Mouse (Mus musculus) spleen, postnatal 14 days (tissue): Measurements from ENCODE around the gene Emcn.

ENCODE experiments used
- DNase-seq, 2 experiments: peaks; one replicate each; pipeline ENCODE4 v3.0.0; 2021 to 2022; ENCODE audit warnings: low spot score in 2 of 2

Gene Emcn

GRCm38 (mm10) chr3:137340938-137341337, at the start of gene Emcn:
Gene Emcn (plus strand): TSS chr3:137341067.
- no peak for DNase-seq

GRCm38 (mm10) chr3:137293174-137293591, 47.7 kb upstream of the Emcn start:
- no peak for DNase-seq

- no peak for DNase-seq
These were observed 42.6 kb upstream of the Emcn start for GRCm38 (mm10) chr3:137298230-137298629.

DNA sequence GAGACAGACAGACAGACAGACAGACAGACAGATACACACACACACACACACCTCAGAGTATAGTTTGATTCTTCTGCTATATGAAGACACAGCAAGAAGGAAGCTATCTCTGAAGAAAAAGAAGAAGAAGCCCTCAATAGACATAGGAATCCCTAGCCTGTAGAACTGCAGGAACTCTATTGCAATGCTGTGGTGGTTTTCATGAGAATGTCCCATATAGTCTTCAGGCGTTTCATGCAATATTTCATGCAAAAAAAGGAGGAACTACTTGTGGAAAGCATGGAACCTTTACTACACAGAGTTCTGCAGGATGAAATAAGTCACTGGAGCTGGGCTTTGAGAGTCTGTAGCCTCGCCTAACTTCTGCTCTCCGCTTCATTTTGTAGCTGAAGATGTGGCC, 40.7 kb upstream of the Emcn start:
- DNase-seq, result no peak

DNA sequence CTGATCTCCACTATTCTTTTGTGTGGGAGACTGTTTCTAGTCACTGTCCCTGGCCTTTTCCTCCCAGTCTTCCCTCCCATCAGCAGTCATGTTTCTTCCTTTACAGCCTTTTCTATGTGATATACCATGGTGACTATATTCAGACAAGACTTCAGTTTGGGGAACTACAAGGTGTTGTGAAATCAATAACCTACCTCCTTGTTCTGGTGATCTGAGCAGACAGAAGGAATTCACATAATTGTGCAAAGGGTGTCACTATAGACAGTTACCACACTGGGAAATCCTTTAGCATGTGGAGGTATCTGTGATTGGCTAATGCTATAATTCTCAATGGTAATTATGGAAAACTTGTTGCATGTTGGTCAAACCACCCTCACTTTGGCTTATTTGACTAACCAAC, 39.7 kb upstream of the Emcn start:
- DNase-seq, result no peak

GRCm38 (mm10) chr3:137302804-137303203, 38.1 kb upstream of the Emcn start:
- no peak for DNase-seq

DNA sequence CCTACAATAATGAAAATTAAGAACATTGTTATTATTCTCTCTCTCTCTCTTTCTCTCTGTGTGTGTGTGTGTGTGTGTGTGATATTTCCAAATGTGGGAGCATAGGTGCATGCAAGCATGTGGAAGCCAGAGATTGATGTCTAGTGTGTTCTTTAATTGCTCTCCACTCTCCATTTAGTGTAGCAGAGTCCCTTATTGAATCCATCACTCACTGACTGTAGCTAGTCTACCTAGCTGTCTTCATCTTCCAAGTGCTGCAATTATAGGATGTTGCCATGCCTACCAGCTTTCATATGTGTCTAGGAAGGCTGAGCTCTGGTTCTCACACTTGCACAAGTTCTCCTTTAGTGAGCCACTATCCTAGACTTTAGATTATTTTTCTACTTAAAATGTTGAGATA, 30.9 kb upstream of the Emcn start:
- no peak for DNase-seq

- no peak for DNase-seq
These were observed 28.3 kb upstream of the Emcn start for GRCm38 (mm10) chr3:137312540-137312939.

DNA sequence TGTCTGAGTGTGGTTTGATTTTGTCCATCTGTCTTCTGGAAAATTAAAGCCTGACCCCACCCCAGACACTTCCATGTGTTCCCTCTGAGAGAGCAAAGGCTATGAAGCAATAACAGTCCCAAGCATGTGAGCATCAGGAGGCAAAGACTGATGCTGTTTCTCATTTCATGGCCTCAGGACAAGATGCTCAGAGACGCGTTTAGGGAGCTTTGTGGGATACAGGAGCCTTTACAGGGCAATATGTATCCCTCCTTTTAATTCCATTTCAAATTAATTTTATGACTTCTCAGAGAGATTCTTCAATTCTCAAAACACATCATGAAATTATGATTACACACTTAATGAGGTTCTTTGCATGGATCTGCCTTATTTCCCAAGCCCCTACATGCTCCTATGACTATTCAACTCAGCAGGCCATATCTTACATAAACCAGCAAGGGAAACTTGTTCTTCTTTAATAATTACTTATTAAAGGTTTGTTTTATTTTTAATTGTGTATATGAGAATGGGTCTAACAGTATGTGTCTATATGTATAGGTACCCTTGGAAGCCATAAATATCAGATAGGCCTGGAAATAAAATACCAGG, 27.0 kb upstream of the Emcn start:
- DNase-seq, result no peak

GRCm38 (mm10) chr3:137318371-137318770, 22.5 kb upstream of the Emcn start:
- no peak for DNase-seq

GRCm38 (mm10) chr3:137319950-137320349, 20.9 kb upstream of the Emcn start:
- no peak for DNase-seq

DNA sequence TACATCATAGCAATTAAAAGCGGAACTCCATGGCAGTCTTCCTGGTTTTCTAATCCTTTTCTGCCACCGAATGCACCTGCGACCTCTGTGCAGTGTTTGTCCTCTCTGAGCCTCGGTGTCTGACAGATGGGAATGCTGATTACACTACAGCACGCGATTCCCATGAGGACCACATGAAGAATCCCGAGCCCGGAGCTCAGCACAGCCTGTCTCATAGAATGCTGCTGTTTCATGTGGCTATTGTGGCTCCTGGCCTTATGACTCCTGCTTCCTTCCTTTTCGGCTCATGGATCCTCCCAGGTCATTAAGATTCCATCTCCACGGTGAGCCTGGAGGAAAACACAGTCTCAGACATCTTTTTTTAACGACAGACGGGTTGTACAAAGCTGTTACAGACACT, 18.6 kb upstream of the Emcn start:
- no peak for DNase-seq

GRCm38 (mm10) chr3:137329898-137330297, 11.0 kb upstream of the Emcn start:
- no peak for DNase-seq

DNA sequence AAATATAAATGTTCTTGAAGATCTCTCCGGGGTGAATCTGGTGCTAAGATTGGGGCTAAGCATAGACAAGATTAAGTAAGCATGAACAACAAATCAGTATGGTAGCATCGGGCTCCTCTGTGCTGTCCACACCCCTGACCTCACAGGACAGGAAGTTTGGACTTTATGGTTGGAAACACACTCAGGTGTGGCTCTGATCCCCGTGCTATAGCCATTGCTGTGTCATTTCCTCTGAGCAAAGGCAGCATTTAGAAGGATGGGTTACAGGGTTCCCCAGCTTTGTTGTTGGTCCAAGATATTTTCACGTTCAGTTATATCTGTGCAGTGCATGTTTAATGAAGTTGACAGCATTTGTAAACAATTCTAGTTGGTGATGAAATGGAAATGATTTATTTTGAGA, 9.9 kb upstream of the Emcn start:
- no peak for DNase-seq

GRCm38 (mm10) chr3:137332531-137332930, 8.3 kb upstream of the Emcn start:
- DNase-seq, result no peak

DNA sequence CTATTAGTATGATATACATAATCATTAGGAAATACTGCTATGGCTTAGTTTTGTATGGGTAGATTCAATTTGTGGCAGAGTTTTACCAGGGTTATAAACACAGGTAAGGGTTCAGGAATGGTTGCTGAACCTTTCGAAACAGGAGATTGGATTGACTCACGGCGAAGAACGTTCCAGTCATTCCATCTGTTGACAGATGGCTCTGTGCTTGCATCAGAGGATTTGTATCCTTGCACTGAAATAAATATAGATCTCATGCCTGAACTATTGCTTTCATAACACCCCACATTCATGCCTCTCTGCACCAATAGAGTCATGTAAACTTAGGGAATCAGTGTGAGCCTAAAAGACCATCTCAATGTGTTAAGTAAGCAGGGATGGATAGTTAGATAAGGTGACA, 4.9 kb upstream of the Emcn start:
- no peak for DNase-seq

DNA sequence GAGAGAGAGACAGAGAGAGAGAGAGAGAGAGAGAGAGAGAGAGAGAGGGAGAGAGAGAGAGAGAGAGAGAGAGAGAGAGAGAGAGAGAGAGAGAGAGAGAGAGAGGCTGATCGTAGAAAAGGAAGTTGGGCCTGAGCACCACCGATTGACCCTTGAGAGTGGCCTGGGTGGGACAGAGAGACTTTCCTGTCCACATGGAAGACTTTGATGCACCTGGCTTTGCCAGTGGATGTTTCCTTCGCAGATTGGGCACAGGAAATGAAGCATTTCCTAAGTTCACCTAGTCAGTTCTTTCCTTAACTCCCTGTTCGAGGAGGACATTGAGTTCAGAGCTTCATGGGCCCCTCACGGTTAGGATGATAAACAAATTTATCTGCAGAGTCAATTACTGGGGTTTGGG, 2.6 kb downstream of the Emcn start:
- no peak for DNase-seq

DNA sequence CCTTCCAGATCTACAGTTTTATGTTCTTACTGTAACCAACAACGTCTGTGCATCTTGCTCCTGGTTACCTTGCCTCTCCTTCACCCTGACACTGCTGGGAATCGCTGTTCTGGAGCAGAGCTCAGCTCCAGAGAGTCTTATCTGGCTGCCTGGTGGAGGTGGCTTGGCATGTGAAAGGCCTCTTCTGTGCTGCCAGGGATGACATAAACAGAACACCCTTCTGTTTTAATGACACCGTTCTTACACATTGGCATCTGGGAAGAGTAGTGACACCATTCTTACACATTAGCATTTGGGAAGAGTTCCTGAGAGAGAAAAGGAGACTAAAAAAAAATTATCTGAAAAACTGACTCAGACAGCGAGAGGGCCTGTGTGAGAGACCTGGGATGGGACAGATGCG, 11.0 kb downstream of the Emcn start:
- DNase-seq, result no peak

GRCm38 (mm10) chr3:137356697-137357096, 15.8 kb downstream of the Emcn start:
- DNase-seq, result no peak

GRCm38 (mm10) chr3:137367123-137367825, 26.4 kb downstream of the Emcn start:
- no peak for DNase-seq

DNA sequence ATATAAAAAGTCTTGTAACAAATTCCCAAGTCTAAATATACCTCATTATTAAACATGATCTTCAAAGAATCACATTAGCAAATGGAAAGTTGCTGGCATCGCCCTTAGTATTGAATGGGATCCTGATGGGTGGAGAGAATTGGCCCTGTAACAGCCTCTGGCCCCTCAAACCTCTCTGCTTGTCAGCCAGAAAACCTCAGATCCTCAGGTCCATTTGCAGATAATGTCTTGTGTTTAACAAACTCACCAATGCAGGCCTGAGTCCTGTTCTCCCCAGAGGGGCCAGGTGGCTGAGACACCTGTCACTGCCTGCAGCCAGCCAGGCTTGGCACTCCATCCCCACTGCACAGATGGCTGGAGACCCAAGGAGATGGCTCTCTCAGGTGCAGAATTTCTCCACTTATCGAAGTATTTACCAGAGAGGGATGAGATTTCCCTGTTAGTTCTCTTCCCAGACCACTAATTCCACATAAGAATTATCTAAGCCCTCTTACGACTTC, 27.0 kb downstream of the Emcn start:
- no peak for DNase-seq

- DNase-seq, result no peak
These were observed 32.0 kb downstream of the Emcn start for GRCm38 (mm10) chr3:137372854-137373253.

GRCm38 (mm10) chr3:137382311-137382710, 41.4 kb downstream of the Emcn start:
- no peak for DNase-seq

GRCm38 (mm10) chr3:137395588-137395987, 54.7 kb downstream of the Emcn start:
- DNase-seq, result no peak
